ENCODE assay signal across 16 mouse cellular contexts in the genomic region with DNA sequence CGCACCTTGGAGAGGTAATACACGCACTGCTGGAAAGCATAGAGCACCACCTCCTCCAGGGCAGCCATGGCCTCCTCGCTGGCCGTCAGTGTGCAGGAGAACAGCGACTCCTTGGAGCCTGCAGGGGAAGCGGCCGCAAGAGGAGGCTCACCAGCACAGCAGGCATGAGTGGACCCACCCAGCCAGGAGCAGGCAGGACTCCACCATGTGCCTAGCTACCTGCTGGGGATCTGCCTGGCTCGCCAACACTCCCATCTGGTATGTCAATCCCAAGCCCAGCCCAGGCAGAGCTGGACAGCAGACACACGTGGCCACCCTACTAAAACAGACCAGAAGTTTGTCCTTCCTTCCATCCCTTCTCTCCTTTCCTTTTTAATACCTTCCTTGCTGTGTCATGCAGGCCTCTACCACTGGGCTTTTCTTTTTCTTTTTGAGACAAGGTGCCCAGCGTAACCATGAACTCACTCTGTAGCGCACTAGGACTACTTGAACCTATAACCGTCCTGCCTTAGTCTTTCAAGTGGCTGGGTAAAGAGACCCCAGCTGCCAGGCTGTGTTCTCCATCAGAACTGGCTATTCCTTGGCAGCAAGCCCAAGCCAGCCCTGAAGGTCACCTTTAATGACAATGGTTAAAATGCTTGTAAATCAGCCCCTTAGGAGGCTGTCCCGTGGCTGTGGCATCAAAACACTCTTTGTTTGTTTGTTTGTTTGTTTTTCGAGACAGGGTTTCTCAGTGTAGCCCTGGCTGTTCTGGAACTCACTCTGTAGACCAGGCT. TPM values are rescaled to one million over a fixed set of nuclear protein-coding genes. Genes with fewer than 3 reads are reported as not detected.
DNase-seq lines count a peak whose midpoint lies in the region; ATAC-seq and TF ChIP-seq lines count a peak whose summit lies in the region.
"Had no signal": no experiment of that assay in that cellular context is flagged by ENCODE, and none has a peak within 500 bp of the region (broad histone marks: within the 10 kb centered on the region; RNA-seq: fewer than 3 reads in every experiment).

No protein-coding gene starts in this region.

- 0 out of 2 replicates have a peak, but pooled peaks cover 3% of the 10 kb centered on the region for H3K4me1 ChIP-seq in heart, postnatal 0 days (ENCODE audit: control insufficient read depth, insufficient read depth)
- H3K4me1 ChIP-seq in embryonic facial prominence, embryonic 10.5 days = peaks cover 20% of the 10 kb centered on the region
- H3K4me1 ChIP-seq: forebrain, embryonic 15.5 days had no signal

- intact Hi-C loops in heart, postnatal 10 days (cut with DNase I) = no loop called here

- 0 out of 2 replicates have a peak, but pooled peaks have one; percentile 31 for ATAC-seq in heart, postnatal 0 days (ENCODE audit: insufficient read depth, low read depth)
- ATAC-seq: forebrain, embryonic 15.5 days had no signal

- no peak overlapping the region for H3K4me2 ChIP-seq in heart, postnatal 0 days (ENCODE audit: low read depth, low read length)
- H3K4me2 ChIP-seq: embryonic facial prominence, embryonic 12.5 days; forebrain, embryonic 15.5 days had no signal

- no peak for TF ChIP-seq EP300 in heart, postnatal 0 days (IDR thresholded peaks at IDR 0.05; ENCODE audit: low read depth)

- H3K27me3 ChIP-seq in heart, postnatal 0 days (ENCODE audit: control insufficient read depth, insufficient read depth, low read length) = no peaks in the 10 kb centered on the region
- no peaks in the 10 kb centered on the region; the same call in 1 of the 2 replicates for H3K27me3 ChIP-seq in embryonic facial prominence, embryonic 10.5 days (replicated peaks; ENCODE audit: low read depth, poor library complexity, severe bottlenecking)
- H3K27me3 ChIP-seq: embryonic facial prominence, embryonic 12.5 days; forebrain, embryonic 15.5 days had no signal

- DNase-seq in adrenal gland, adult (ENCODE audit: inconsistent age in 2 of 2, low spot score in 1 of 2) = peak; percentile 54 to 72
- no peak for DNase-seq in adrenal gland, adult 18-20 months (ENCODE audit: low spot score in 2 of 2)
- no peak for DNase-seq in heart, postnatal 0 days (ENCODE audit: low spot score)
- DNase-seq in heart, postnatal 10 days = no peak
- peak; percentile 61 to 62 for DNase-seq in adrenal gland, postnatal 36 days
- DNase-seq in cerebellum, adult 9-11 months = peak; percentile 82
- no peak for DNase-seq in embryonic facial prominence, embryonic 10.5 days (ENCODE audit: low spot score)
- DNase-seq in B cell, adult 2 months = no peak
- DNase-seq: heart, postnatal 36 days; kidney, adult 2 months; spleen, adult 18-20 months had no signal

- H3K4me3 ChIP-seq in heart, postnatal 0 days (ENCODE audit: low read depth, low read length) = no peak overlapping the region
- no peak overlapping the region for H3K4me3 ChIP-seq in embryonic facial prominence, embryonic 10.5 days
- H3K4me3 ChIP-seq: embryonic facial prominence, embryonic 12.5 days; forebrain, embryonic 15.5 days; megakaryocyte, embryonic 14.5 days had no signal

- no peaks in the 10 kb centered on the region for H3K36me3 ChIP-seq in heart, postnatal 0 days (replicated peaks; ENCODE audit: control insufficient read depth, insufficient read depth, low read length)
- H3K36me3 ChIP-seq in embryonic facial prominence, embryonic 10.5 days (replicated peaks) = no peaks in the 10 kb centered on the region
- H3K36me3 ChIP-seq: embryonic facial prominence, embryonic 12.5 days; forebrain, embryonic 15.5 days had no signal

- 39% methylated on average over 14 of the region's 14 CpGs for WGBS in heart, postnatal 0 days
- WGBS in embryonic facial prominence, embryonic 10.5 days = 59% methylated on average over 14 of the region's 14 CpGs

- H3K9me3 ChIP-seq in heart, postnatal 0 days (replicated peaks; ENCODE audit: control insufficient read depth, low read length) = no peaks in the 10 kb centered on the region
- H3K9me3 ChIP-seq in embryonic facial prominence, embryonic 10.5 days = no peaks in the 10 kb centered on the region
- H3K9me3 ChIP-seq: embryonic facial prominence, embryonic 12.5 days; forebrain, embryonic 15.5 days; megakaryocyte, embryonic 14.5 days had no signal

- H3K9ac ChIP-seq in heart, postnatal 0 days (replicated peaks; ENCODE audit: low read depth, low read length) = no peak overlapping the region
- H3K9ac ChIP-seq: embryonic facial prominence, embryonic 12.5 days; forebrain, embryonic 15.5 days had no signal

- TF ChIP-seq CTCF in heart, postnatal 0 days (IDR thresholded peaks at IDR 0.05; ENCODE audit: low read depth) = no peak

- no peak overlapping the region for H3K27ac ChIP-seq in heart, postnatal 0 days (ENCODE audit: low read depth)
- H3K27ac ChIP-seq in embryonic facial prominence, embryonic 10.5 days (replicated peaks) = no peak overlapping the region
- H3K27ac ChIP-seq: embryonic facial prominence, embryonic 12.5 days; forebrain, embryonic 15.5 days had no signal

RNA-seq across cellular contexts. Expression of a gene that starts 31.8 kb away (rescaled TPM):
- 10 to 100 TPM; 15.4 to 18.1 TPM for total RNA-seq in adrenal gland, adult 18-20 months (2021)
- total RNA-seq in heart, postnatal 0 days (2014; rRNA removed; ENCODE audit: low replicate concordance) = 8.2 and 14.1 TPM in 2 replicates
- 3.9 and 5.7 TPM in 2 replicates for polyA plus RNA-seq in heart, postnatal 0 days (2015; fragmentation: Nextera tagmentation; extraction: Ambion mirVana)
- 1 to 10 TPM; 6.4 to 8.1 TPM for total RNA-seq in heart, postnatal 10 days (2021)
- 10 to 100 TPM; 13.4 to 17.9 TPM for total RNA-seq in adrenal gland, postnatal 36 days (2021)
- polyA plus RNA-seq in embryonic facial prominence, embryonic 10.5 days (2016; fragmentation: Nextera tagmentation; extraction: Ambion mirVana) = 14.1 and 14.8 TPM in 2 replicates

RNA-seq across cellular contexts. Expression of a gene that starts 34.4 kb away (rescaled TPM):
- total RNA-seq in adrenal gland, adult 18-20 months (2021) = under 1 TPM; 0.10 TPM
- 0.39 TPM in 1 of 2 replicates, not detected in the other for total RNA-seq in heart, postnatal 0 days (2014; rRNA removed; ENCODE audit: low replicate concordance)
- 0.04 and 0.08 TPM in 2 replicates for polyA plus RNA-seq in heart, postnatal 0 days (2015; fragmentation: Nextera tagmentation; extraction: Ambion mirVana)
- under 1 TPM; 0.12 to 0.17 TPM for total RNA-seq in heart, postnatal 10 days (2021)
- total RNA-seq in adrenal gland, postnatal 36 days (2021) = under 1 TPM in 1 of 2 experiments, not detected in 1; 0.36 TPM
- polyA plus RNA-seq in embryonic facial prominence, embryonic 10.5 days (2016; fragmentation: Nextera tagmentation; extraction: Ambion mirVana) = 0.05 and 0.20 TPM in 2 replicates
- total RNA-seq: liver, adult 2 months had no signal
- polyA plus RNA-seq: kidney, adult 2 months; large intestine, adult 2 months; liver, adult 2 months had no signal

RNA-seq across cellular contexts. Expression of a gene that starts 55.4 kb away (rescaled TPM):
- 1 to 10 TPM; 3.4 to 5.4 TPM for total RNA-seq in adrenal gland, adult 18-20 months (2021)
- 2.6 and 2.9 TPM in 2 replicates for total RNA-seq in heart, postnatal 0 days (2014; rRNA removed; ENCODE audit: low replicate concordance)
- 4.2 and 4.3 TPM in 2 replicates for polyA plus RNA-seq in heart, postnatal 0 days (2015; fragmentation: Nextera tagmentation; extraction: Ambion mirVana)
- 1 to 10 TPM; 2.8 to 3.4 TPM for total RNA-seq in heart, postnatal 10 days (2021)
- total RNA-seq in adrenal gland, postnatal 36 days (2021) = 1 to 10 TPM; 3.3 to 5.5 TPM
- polyA plus RNA-seq in embryonic facial prominence, embryonic 10.5 days (2016; fragmentation: Nextera tagmentation; extraction: Ambion mirVana) = 4.3 and 5.1 TPM in 2 replicates
- total RNA-seq: liver, adult 2 months had no signal
- polyA plus RNA-seq: liver, adult 2 months had no signal

Comparison
In these comparisons a context has a peak if more than half of its experiments do, and no peak if none do; other contexts are left out.
1. DNase-seq: peak in adrenal gland, adult (2 of 2), adrenal gland, postnatal 36 days (2 of 2) and cerebellum, adult 9-11 months (single experiment); none in adrenal gland, adult 18-20 months (0 of 2), heart, postnatal 0 days (single experiment), heart, postnatal 10 days (0 of 2), embryonic facial prominence, embryonic 10.5 days (single experiment) and B cell, adult 2 months (0 of 2).